Mouse (Mus musculus) layer of hippocampus, adult 9-11 months (tissue): ENCODE results near the gene Scgb2b2.

Experiments used
- DNase-seq: peaks from one replicate; pipeline ENCODE4 v3.0.0; 2022

Scgb2b2 gene

GRCm38 (mm10) chr7:31290208-31290607 is at the start of gene Scgb2b2:
Scgb2b2 (plus strand) TSS chr7:31290508.
- no peak for DNase-seq

- DNase-seq: no peak
Observed at GRCm38 (mm10) chr7:31291721-31292120, 1.4 kb downstream of the Scgb2b2 start, which contains the start of gene Scgb1b2. Scgb1b2 (minus strand) TSS chr7:31291821.
